In the genomic region with DNA sequence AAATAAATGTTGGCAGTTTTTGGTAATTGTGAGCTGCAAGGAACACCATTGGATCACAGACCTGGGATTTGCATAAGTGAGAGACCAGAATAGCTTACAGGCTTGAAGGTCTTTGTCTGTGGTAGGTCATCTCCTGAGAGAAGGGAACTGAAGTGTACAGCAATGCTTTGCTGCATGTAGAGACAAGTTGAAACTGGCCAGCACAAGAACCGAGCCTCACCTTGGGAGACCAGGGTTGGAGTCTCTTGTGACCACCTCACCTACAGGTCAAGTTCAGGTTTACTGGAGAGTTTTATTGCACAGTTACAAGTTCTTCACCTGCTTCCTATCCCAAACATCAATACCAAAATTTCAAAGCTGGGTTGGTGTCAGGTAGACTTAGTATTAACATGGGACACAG, we compare ENCODE assay signal across 47 mouse cellular contexts. TPM values are rescaled to one million over a fixed set of nuclear protein-coding genes. Genes with fewer than 3 reads are reported as not detected.
"Had no signal": no experiment of that assay in that cellular context is flagged by ENCODE, and none has a peak within 500 bp of the region (broad histone marks: within the 10 kb centered on the region; RNA-seq: fewer than 3 reads in every experiment).

No protein-coding gene starts in this region.

- H3K36me3 ChIP-seq: heart, embryonic 12.5 days; heart, embryonic 15.5 days; intestine, embryonic 15.5 days; kidney, embryonic 15.5 days had no signal

- H3K9ac ChIP-seq: heart, embryonic 12.5 days; heart, embryonic 13.5 days; heart, embryonic 15.5 days; hindbrain, embryonic 12.5 days; hindbrain, embryonic 13.5 days; hindbrain, embryonic 14.5 days; hindbrain, embryonic 15.5 days; intestine, embryonic 15.5 days; kidney, embryonic 15.5 days had no signal

- H3K27me3 ChIP-seq: heart, embryonic 12.5 days; heart, embryonic 13.5 days; heart, embryonic 15.5 days; hindbrain, embryonic 12.5 days; hindbrain, embryonic 13.5 days; hindbrain, embryonic 15.5 days; intestine, embryonic 15.5 days; kidney, embryonic 15.5 days had no signal

- H3K4me1 ChIP-seq: heart, embryonic 12.5 days; heart, embryonic 13.5 days; heart, embryonic 15.5 days; hindbrain, embryonic 12.5 days; intestine, embryonic 15.5 days; kidney, embryonic 15.5 days had no signal

- H3K9me3 ChIP-seq: heart, embryonic 10.5 days; heart, embryonic 12.5 days; heart, embryonic 13.5 days; heart, embryonic 15.5 days; hindbrain, embryonic 10.5 days; hindbrain, embryonic 12.5 days; hindbrain, embryonic 13.5 days; hindbrain, embryonic 15.5 days; intestine, embryonic 15.5 days; kidney, embryonic 15.5 days had no signal

- H3K4me3 ChIP-seq: heart, embryonic 10.5 days; heart, embryonic 12.5 days; heart, embryonic 13.5 days; heart, embryonic 15.5 days; hindbrain, embryonic 10.5 days; hindbrain, embryonic 12.5 days; hindbrain, embryonic 13.5 days; hindbrain, embryonic 15.5 days; intestine, embryonic 15.5 days; kidney, embryonic 15.5 days; layer of hippocampus, adult 2 months; left cerebral cortex, adult 2 months had no signal

- H3K4me2 ChIP-seq: heart, embryonic 11.5 days; heart, embryonic 12.5 days; heart, embryonic 13.5 days; heart, embryonic 15.5 days; hindbrain, embryonic 12.5 days; hindbrain, embryonic 13.5 days; hindbrain, embryonic 14.5 days; hindbrain, embryonic 15.5 days; intestine, embryonic 15.5 days; kidney, embryonic 15.5 days had no signal

- H3K27ac ChIP-seq: heart, embryonic 10.5 days; heart, embryonic 13.5 days; heart, embryonic 15.5 days; hindbrain, embryonic 10.5 days; hindbrain, embryonic 12.5 days; hindbrain, embryonic 13.5 days; hindbrain, embryonic 14.5 days; hindbrain, embryonic 15.5 days; hindbrain, postnatal 0 days; intestine, embryonic 15.5 days; kidney, embryonic 15.5 days; kidney, postnatal 0 days; layer of hippocampus, adult 2 months; left cerebral cortex, adult 2 months had no signal

- DNase-seq: heart, postnatal 10 days; heart, postnatal 36 days; heart, postnatal 4 days; kidney, adult 11 months; kidney, adult 18-20 months; kidney, adult 2 months; kidney, adult 8-10 months; kidney, adult 9 months; kidney, postnatal 10 days; kidney, postnatal 14 days; kidney, postnatal 25 days; kidney, postnatal 36 days; kidney, postnatal 4 days; layer of hippocampus, adult 9-11 months; layer of hippocampus, postnatal 36 days had no signal

RNA-seq across cellular contexts. Expression of gene Spata19, which starts 57.4 kb away (rescaled TPM):
- total RNA-seq: heart, postnatal 10 days; heart, postnatal 25 days; heart, postnatal 36 days; heart, postnatal 4 days; hematopoietic stem cell, adult 5-6 weeks; hindbrain, postnatal 0 days; layer of hippocampus, adult 2 months; layer of hippocampus, postnatal 10 days; layer of hippocampus, postnatal 14 days; layer of hippocampus, postnatal 25 days; layer of hippocampus, postnatal 36 days had no signal
- polyA plus RNA-seq: heart, embryonic 10.5 days; heart, embryonic 11.5 days; heart, embryonic 12.5 days; heart, embryonic 13.5 days; heart, embryonic 14.5 days; heart, embryonic 15.5 days; heart, embryonic 16.5 days; heart, postnatal 0 days; hindbrain, embryonic 10.5 days; hindbrain, embryonic 11.5 days; hindbrain, embryonic 12.5 days; hindbrain, embryonic 13.5 days; hindbrain, embryonic 15.5 days; hindbrain, embryonic 16.5 days; hindbrain, postnatal 0 days; inflammation-experienced regulatory T-cells, adult 6 months; intestine, embryonic 14.5 days; intestine, embryonic 15.5 days; intestine, embryonic 16.5 days; intestine, postnatal 0 days; kidney, adult 2 months; kidney, embryonic 14.5 days; kidney, embryonic 15.5 days; kidney, embryonic 16.5 days; kidney, postnatal 0 days had no signal
